Mouse (Mus musculus) kidney, embryonic 16.5 days (tissue): ENCODE measurements around the gene Rps18. TPM values are rescaled to one million over a fixed set of nuclear protein-coding genes. Genes with fewer than 3 reads are reported as not detected.
"Not testable (repeated sequence)": the region's sequence is repeated elsewhere in the genome, so short reads cannot be mapped to it uniquely, and the experiment has no call there.

ENCODE experiments used
- ATAC-seq: fragments of 200-750 bp; cut with Nextera tagmentation; 2 replicates; pipeline ENCODE4 v1.8.0; 2017; ENCODE audit warnings: moderate TSS enrichment; ENCODE audit not compliant: low FRiP score, low TSS enrichment
- H3K27ac ChIP-seq: fragments of 300-500 bp; sonication (generic); 2 replicates; pipeline ENCODE4 v1.5.1; 2014; ENCODE audit warnings: low read length
- H3K27me3 ChIP-seq: fragments of 300-500 bp; sonication (generic); 2 replicates; pipeline ENCODE4 v1.6.1; 2014; ENCODE audit warnings: low read length, control low read depth, mixed read lengths; ENCODE audit not compliant: insufficient read depth
- H3K36me3 ChIP-seq: fragments of 300-500 bp; sonication (generic); 2 replicates; pipeline ENCODE4 v1.6.1; 2014; ENCODE audit warnings: low read length, control low read depth, mixed read lengths; ENCODE audit not compliant: insufficient read depth
- H3K4me1 ChIP-seq: fragments of 300-500 bp; sonication (generic); 2 replicates; pipeline ENCODE4 v1.6.1; 2014; ENCODE audit warnings: low read length, control low read depth, mixed read lengths; ENCODE audit not compliant: insufficient read depth
- H3K4me2 ChIP-seq: fragments of 300-500 bp; sonication (generic); replicated peaks from 2 replicates; pipeline ENCODE4 v1.6.1; 2014; ENCODE audit warnings: low read depth, low read length
- H3K4me3 ChIP-seq: fragments of 300-500 bp; sonication (generic); 2 replicates; pipeline ENCODE4 v1.5.1; 2014; ENCODE audit warnings: mild to moderate bottlenecking, low read length
- H3K9ac ChIP-seq: fragments of 300-500 bp; sonication (generic); replicated peaks from 2 replicates; pipeline ENCODE4 v1.6.1; 2014; ENCODE audit warnings: low read length
- H3K9me3 ChIP-seq: fragments of 300-500 bp; sonication (generic); 2 replicates; pipeline ENCODE4 v1.6.1; 2016; ENCODE audit warnings: low read length, control low read depth
- WGBS: fragments of 180-500 bp; shearing (Covaris S2); extraction: QIAGEN DNeasy Blood & Tissue Kit; methylation state at CpG from one replicate; pipeline ENCODE4 v1.1.7; 2014; 5-methylcytosine and 5-hydroxymethylcytosine counted together
- polyA plus RNA-seq: library from polyadenylated mRNA; unstranded; fragments of >200 nt; fragmentation: Nextera tagmentation; extraction: Ambion mirVana; gene quantifications from 2 replicates; pipeline ENCODE4 v1.2.1, GENCODE M21; 2015

Rps18 gene
- polyA plus RNA-seq, result 1,660 and 1,786 TPM in 2 replicates

DNA sequence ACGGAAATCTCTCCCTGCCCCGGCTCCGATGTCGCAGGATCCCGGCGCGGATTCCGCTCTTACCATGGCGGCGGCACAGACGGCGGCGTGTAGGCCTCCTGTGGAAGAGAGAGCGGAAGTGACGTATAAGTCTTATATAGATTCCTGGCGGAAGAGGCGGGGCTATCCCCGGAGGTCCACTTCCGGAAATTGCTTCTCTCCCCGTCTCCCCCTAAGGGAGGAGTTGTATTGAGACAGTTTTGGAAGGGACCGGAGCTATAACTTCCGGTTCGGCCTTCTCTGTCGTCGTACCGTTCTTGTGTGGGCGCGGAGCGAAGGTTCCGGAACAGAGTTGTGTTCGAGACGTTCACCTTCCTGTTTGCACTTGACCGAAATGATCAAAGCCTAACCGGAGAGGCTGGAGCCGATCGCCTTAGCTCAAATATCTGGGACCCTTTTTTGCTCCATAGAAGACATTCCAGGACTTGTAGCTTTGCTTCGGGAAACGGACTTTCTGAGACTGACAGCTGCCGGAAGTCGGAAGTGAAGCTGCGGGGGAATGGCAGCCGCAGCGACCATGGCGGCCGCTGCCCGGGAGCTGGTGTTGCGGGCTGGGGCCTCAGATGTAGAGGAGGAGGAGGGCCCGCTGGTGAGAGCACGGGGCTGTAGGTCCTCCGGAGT is at the start of gene Rps18, which contains the start of gene Vps52:
TSS of gene Rps18 (minus strand) at position 447 of the 660 bp plus-strand sequence.
TSS of gene Vps52 (plus strand) at position 258 of the 660 bp plus-strand sequence.
- peak within 1 kb of the TSS; percentile 99 for H3K4me2 ChIP-seq
- H3K36me3 ChIP-seq, result peaks cover 42% of the 10 kb centered on the region
- H3K27ac ChIP-seq, result peak within 1 kb of the TSS; percentile 87
- H3K4me1 ChIP-seq, result peaks cover 44% of the 10 kb centered on the region
- H3K9me3 ChIP-seq, result no peaks in the 10 kb centered on the region
- H3K27me3 ChIP-seq, result no peaks in the 10 kb centered on the region
- ATAC-seq, result peak; percentile 79
- H3K4me3 ChIP-seq, result peak within 1 kb of the TSS; percentile 87
- WGBS, result under 1% methylated on average over 50 of the region's 50 CpGs
- H3K9ac ChIP-seq, result peak within 1 kb of the TSS; percentile 87

DNA sequence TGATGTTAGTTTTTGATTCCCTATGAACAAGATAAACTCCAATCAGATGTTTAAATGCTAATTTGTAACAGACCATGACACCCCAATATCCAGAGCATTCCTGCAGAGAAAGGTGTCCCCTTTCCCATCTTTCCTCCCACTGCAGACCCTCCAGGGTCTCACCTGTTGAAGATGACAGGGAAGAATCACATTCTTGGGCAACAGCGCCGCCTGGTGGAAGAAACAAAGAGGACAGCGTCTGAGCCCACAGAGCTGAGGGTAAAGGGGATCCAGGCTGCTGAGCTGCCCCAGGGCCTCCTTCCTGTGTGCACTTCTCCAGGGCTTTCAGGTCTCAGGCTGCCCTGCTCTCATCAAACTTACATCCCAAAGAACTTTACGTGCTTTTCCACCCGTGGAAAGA is 47.6 kb upstream of the Rps18 start:
- H3K9me3 ChIP-seq, result no peaks in the 10 kb centered on the region
- peaks cover 41% of the 10 kb centered on the region for H3K27me3 ChIP-seq
- WGBS, result 2% methylated on average over 5 of the region's 5 CpGs
- no peak overlapping the region for H3K4me2 ChIP-seq
- H3K27ac ChIP-seq, result no peak overlapping the region
- no peak overlapping the region for H3K9ac ChIP-seq
- no peak overlapping the region for H3K4me3 ChIP-seq
- H3K4me1 ChIP-seq, result 0 out of 2 replicates have a peak, but pooled peaks cover 4% of the 10 kb centered on the region
- ATAC-seq, result no peak
- no peaks in the 10 kb centered on the region for H3K36me3 ChIP-seq

DNA sequence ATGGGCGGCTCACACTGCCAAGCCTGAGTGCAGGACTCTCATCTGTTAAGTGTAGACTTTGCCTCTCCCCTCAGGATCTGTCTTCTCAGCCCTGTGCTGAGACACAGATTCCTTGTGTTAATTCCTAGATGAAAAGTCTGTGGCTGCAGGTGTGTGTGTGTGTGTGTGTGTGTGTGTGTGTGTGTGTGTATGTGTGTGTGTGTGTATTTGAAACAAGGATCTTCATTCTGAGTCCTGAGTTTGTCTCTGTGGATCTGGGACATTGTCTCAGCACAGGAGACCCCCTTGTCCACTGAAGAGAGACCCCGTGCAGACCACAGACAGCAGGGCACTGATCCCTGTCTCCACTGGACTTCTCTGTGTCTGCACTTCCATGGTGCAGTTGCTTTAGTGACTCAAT is 45.0 kb upstream of the Rps18 start:
- not testable (repeated sequence) for ATAC-seq, H3K36me3 ChIP-seq, H3K4me3 ChIP-seq, H3K9ac ChIP-seq, H3K4me1 ChIP-seq, H3K27ac ChIP-seq, H3K9me3 ChIP-seq
- Histone ChIP-seq H3K27me3 (peaks cover 42% of the 10 kb centered on the region), H3K4me2 (peak overlapping the region; percentile 98; the same call in 1 of the 2 replicates)
- WGBS, result 71% methylated on average over 2 of the region's 2 CpGs

DNA sequence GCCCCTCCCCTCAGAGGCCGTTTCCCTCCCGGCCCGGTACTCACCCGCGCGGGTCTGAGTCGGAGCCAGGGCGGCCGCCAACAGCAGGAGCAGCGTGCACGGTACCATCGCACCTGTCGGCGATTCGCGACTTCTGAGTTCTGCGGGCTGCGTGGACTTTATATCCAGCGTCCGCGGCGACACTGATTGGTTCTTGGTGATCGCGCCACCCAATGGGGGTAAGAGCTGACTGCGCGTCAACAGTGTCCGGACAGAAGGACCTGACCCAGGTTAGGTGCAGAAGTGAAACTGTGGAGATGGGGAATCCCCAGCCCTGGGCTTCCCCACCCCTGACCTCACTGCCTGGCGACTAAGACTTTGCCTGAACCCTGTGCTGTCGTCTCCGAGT is 44.3 kb upstream of the Rps18 start, which contains the start of gene H2-K1:
TSS of gene H2-K1 (minus strand) at position 198 of the 388 bp plus-strand sequence.
- Histone ChIP-seq H3K4me1 (0 out of 2 replicates have a peak, but pooled peaks cover 4% of the 10 kb centered on the region), H3K36me3 (no peaks in the 10 kb centered on the region), H3K27ac (no peak within 1 kb of the TSS), H3K4me3 (peak within 1 kb of the TSS; percentile 61), H3K4me2 (peak within 1 kb of the TSS; percentile 98), H3K9ac (peak within 1 kb of the TSS; percentile 65), H3K27me3 (peaks cover 36% of the 10 kb centered on the region), H3K9me3 (no peaks in the 10 kb centered on the region)
- WGBS, result 0% methylated on average over 27 of the region's 30 CpGs
- ATAC-seq, result peak; percentile 90

DNA sequence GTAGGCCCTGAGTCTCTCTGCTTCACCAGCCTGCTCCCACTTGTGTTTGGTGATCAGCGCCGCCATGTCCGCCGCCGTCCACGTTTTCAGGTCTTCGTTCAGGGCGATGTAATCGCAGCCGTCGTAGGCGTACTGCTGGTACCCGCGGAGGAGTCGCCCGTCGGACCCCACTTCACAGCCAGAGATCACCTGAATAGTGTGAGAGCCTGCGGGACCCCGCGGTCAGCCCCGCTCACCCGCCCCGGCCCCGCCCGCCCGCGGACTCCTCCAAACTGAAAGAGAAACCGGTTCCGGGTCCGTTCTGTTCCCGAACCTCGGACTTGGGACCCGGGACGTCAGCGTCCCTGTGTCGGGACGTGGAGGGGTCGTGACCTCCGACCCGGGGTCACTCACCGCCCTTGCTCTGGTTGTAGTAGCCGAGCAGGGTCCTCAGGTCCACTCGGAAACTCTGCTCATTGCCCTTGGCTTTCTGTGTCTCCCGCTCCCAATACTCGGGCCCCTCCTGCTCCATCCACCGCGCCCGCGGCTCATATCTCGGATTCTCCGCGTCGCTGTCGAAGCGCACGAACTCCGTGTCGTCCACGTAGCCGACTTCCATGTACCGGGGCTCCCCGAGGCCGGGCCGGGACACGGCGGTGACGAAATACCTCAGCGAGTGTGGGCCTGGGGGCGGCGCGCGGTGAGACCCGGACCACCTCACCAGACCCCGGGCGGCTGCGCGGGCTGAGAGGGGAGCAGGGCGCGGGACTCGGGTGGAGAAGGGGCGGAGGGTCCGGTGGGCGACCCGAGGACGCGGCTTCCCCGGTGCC is 43.7 kb upstream of the Rps18 start:
- Histone ChIP-seq H3K4me3 (peak overlapping the region; percentile 61), H3K4me1 (0 out of 2 replicates have a peak, but pooled peaks cover 4% of the 10 kb centered on the region), H3K9me3 (no peaks in the 10 kb centered on the region), H3K4me2 (peak overlapping the region; percentile 98), H3K36me3 (no peaks in the 10 kb centered on the region), H3K27ac (no peak overlapping the region), H3K9ac (peak overlapping the region; percentile 65), H3K27me3 (peaks cover 36% of the 10 kb centered on the region)
- WGBS, result 1% methylated on average over 81 of the region's 87 CpGs
- peak; percentile 9; the same call in 1 of the 2 replicates for ATAC-seq

DNA sequence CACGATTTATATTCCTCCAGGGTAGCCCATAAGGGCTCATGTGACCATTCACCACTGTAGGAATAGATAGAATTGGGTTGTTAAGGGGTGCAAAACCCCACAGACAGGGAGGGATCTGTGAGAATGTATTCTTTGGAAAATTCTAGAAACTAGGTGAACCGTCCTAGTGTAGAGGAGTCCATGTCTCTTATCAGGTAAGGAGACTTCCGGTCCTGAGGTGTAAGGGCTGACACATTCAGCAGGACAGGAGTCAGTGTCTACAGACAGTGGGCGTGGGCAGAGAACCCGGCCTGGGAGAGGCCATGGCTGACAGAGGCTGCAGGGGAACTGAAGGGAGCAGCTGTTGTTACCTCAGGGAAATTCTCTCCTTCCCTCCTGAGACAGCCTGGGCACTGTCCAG is 42.9 kb upstream of the Rps18 start:
- 45% methylated on average over 5 of the region's 5 CpGs for WGBS
- H3K36me3 ChIP-seq, H3K9ac ChIP-seq, ATAC-seq, H3K4me2 ChIP-seq, H3K4me1 ChIP-seq, H3K27ac ChIP-seq, H3K4me3 ChIP-seq, H3K9me3 ChIP-seq: not testable (repeated sequence)
- peaks cover 36% of the 10 kb centered on the region for H3K27me3 ChIP-seq

DNA sequence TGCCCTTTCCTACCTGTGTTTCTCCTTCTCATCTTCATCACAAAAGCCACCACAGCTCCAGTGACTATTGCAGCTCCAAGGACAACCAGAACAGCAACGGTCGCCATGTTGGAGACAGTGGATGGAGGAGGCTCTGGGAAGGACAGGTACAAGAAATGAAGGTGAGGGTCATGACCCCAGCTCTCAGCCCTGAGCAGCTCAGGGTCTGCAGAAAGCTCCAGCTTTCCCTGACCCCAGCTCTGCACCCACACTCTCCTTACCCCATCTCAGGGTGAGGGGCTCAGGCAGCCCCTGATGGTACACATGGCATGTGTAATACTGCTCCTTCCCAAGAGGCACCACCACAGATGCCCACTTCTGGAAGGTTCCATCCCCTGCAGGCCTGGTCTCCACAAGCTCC is 41.2 kb upstream of the Rps18 start:
- not testable (repeated sequence) for H3K36me3 ChIP-seq, H3K9me3 ChIP-seq, H3K4me1 ChIP-seq, H3K27ac ChIP-seq, H3K4me2 ChIP-seq, H3K4me3 ChIP-seq, H3K9ac ChIP-seq, ATAC-seq
- H3K27me3 ChIP-seq, result peaks cover 35% of the 10 kb centered on the region
- WGBS, result 89% methylated on average over 2 of the region's 2 CpGs

DNA sequence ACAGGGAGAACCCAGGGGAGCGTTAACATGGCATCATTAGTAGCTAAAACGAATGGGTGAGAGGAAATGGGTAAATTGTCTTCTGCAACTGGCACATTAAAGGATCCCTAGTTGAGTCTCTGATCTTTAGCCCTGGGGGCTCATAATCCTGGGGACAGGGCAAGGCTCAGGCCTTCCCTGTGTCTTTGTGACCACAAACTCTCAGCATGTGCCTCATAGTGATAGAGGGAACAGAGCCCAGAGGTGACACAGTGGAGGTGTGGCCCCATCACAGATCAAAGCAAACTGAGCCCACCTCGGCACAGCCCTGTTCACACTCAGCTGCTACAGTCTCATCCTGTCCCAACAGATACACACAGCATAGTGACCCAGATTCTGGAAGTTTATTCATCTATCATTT is 39.9 kb upstream of the Rps18 start:
- no peak overlapping the region for H3K4me3 ChIP-seq
- H3K36me3 ChIP-seq, result no peaks in the 10 kb centered on the region
- no peaks in the 10 kb centered on the region for H3K9me3 ChIP-seq
- no peak overlapping the region for H3K9ac ChIP-seq
- no peak overlapping the region for H3K27ac ChIP-seq
- H3K4me1 ChIP-seq, result 0 out of 2 replicates have a peak, but pooled peaks cover 4% of the 10 kb centered on the region
- no peak overlapping the region for H3K4me2 ChIP-seq
- WGBS, result 27% methylated on average over 3 of the region's 3 CpGs
- peaks cover 21% of the 10 kb centered on the region for H3K27me3 ChIP-seq
- ATAC-seq, result no peak

DNA sequence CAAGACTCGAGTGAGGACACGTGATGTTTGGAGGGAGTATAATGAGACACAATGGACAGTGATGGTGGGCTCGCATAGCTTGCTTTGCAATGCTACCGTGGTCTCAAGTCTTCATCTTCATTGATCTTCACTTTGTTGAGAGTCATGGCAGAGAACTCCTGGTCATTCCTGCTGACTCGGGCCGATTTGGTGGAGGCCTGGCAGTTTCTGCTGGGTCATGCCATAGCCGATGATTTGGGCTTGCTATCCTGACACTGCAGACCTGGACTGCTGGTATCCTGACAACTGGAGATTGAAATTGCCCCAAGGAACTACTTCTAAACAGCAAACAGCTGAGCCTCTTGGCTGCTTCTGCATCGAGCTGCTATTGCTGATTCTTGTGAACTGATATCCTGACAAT is 39.2 kb upstream of the Rps18 start:
- Histone ChIP-seq H3K4me1 (0 out of 2 replicates have a peak, but pooled peaks cover 3% of the 10 kb centered on the region), H3K4me2 (no peak overlapping the region), H3K27me3 (peaks cover 15% of the 10 kb centered on the region), H3K27ac (no peak overlapping the region), H3K4me3 (no peak overlapping the region), H3K9ac (no peak overlapping the region), H3K36me3 (no peaks in the 10 kb centered on the region), H3K9me3 (no peaks in the 10 kb centered on the region)
- no peak for ATAC-seq
- 89% methylated on average over 8 of the region's 8 CpGs for WGBS
